Mouse (Mus musculus): ENCODE measurements around the gene Olfr524.

Gene Olfr524

DNA sequence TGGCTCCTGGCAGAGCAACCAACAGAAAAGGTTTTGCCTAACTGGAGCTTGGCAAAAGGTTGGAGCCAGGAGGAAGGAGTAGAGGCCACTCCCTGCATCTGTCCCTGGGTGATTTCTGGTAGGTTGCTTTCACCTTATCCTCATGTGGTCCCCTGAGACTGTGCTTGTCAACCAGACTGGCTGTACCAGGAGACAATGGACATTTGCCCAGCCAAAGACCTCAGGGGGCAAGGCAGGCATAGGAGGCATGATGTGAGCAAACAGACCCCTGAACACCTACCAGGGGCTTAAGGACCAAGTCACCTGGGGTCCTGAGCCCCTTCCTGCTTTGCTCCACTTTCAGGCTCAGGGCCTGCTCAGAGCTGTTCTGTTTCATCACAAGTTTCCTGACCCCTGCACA lies at the start of gene Olfr524:
Gene Olfr524 (minus strand): TSS at position 101 of the 400 bp plus-strand sequence.
- in situ Hi-C loops (cut with MboI; ENCODE audit: low sequenced_read_pairs): no loop called here

DNA sequence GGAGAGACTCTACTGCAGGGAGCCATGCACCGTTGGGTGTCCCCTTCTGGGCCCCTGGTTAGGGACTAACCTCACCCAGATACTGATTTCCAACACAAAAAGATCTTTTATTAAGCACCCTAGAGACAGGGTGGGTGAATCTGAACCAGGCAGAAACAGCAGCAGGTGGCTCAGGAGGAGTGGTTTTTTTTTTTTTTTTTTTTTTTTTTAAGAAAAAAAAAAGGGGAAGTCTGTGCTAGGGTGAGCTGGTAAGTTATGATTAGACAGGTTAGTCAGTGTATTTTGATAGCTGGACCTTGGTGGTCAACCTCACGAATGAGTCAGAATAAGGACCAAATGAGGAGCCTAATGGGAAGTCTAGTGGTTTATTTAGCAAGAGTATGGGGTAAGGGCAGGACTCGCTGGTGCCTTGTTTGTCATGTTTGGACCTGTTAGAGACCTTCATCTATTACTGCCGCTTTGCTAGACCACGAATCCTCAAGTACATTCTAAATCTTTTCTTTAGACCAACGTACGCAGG lies 48.1 kb upstream of the Olfr524 start:
- in situ Hi-C loops (cut with MboI; ENCODE audit: low sequenced_read_pairs): no loop called here

- in situ Hi-C loops (cut with MboI; ENCODE audit: low sequenced_read_pairs): no loop called here
Observed at GRCm38 (mm10) chr7:140247216-140247615, 41.5 kb upstream of the Olfr524 start, which contains the start of gene 5830411N06Rik. Gene 5830411N06Rik (plus strand): TSS chr7:140247284.

GRCm38 (mm10) chr7:140233696-140234095 lies 27.9 kb upstream of the Olfr524 start:
- in situ Hi-C loops (cut with MboI; ENCODE audit: low sequenced_read_pairs): no loop called here

DNA sequence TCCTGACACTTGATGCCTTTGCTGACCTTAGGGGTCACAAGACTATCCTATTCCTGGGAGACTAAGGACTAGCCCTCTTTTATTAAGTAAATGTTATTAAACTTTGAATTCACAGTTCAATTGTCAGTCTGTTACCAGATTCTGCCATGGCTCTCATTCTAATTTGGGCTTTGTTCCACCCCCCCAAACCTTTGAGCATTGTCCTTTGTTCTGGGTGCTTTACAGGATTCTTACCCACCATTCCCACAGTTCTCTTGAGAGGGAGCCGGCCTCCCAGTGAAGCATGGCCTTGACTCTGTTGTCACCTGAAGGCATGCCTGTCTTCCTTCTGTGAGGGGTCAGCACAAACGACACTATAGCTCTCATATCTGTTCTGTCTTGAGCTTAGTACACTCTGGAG lies 25.3 kb upstream of the Olfr524 start:
- in situ Hi-C loops (cut with MboI; ENCODE audit: low sequenced_read_pairs): no loop called here

DNA sequence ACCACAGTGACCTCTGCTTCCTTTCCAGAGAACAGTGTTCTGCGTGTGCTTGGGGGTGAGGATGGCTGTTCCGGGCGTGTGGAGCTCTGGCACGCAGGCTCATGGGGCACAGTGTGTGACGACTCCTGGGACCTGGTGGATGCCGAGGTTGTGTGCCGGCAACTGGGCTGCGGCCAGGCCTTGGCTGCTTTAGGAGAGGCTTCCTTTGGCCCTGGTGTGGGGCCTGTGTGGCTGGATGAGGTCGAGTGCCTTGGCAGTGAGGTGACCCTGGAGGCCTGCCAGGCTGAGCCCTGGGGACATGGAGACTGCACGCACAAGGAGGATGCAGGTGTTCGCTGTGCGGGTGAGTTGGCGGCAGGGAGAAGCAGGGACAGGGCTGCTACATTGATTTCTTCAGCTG lies 22.7 kb upstream of the Olfr524 start:
- in situ Hi-C loops (cut with MboI; ENCODE audit: low sequenced_read_pairs): no loop called here

DNA sequence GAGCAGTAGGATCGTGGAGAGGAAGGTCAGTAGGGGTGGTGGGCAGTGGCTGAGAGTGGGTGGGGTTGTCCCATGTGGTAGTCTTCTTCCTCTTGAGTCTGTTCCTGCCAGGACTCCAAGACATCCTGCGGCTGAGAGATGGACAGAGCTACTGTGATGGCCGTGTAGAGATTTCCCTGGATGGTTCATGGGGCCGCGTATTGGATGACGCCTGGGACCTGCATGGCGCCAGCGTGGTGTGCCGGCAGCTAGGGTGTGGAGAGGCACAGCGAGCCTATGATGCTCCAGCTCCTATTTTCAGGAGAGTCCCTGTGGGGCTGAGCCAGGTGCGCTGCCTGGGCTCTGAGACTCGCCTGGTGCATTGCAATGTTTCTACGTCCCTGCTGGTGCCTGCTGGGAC lies 18.4 kb upstream of the Olfr524 start:
- in situ Hi-C loops (cut with MboI; ENCODE audit: low sequenced_read_pairs): no loop called here

- in situ Hi-C loops (cut with MboI; ENCODE audit: low sequenced_read_pairs): no loop called here
Observed at GRCm38 (mm10) chr7:140220375-140220774, 14.6 kb upstream of the Olfr524 start.

DNA sequence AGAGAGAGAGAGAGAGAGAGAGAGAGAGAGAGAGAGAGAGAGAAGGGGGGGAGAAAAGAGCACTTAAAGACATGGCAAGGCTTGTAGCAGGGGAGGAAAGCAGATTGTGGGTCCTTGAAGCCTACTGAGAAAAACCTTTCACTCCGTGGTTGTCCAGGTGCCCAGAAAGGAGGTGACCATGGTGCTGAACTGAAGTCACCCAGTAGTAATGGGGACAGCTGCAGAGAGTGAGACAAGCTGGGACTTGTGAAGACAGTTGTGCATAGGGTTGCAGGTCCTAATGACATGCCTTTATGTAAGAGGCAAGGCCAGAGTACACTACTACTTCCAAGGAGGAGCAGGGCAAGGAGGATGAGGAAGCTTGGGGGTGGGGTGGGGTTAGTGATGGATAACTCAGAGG lies 13.5 kb upstream of the Olfr524 start:
- in situ Hi-C loops (cut with MboI; ENCODE audit: low sequenced_read_pairs): no loop called here

DNA sequence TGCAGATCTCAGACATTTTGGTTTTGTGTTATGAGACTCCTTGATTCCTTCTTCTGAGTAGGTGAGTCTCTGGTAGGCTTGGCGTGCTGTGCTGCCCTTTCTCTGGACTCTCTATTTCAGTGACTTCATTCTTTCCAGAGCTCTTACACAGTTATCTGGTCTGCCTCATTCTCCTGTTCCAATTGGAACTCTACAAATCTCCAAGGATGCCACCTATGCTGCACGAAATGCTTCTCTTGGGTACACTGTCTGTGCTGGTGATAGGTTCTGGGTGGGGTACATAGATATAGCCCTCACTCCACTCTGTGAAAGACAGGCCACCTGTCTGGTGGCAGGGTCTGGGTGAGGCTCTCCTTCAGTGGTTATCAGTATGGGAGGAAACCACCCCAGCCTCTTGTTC lies 12.2 kb upstream of the Olfr524 start, which contains the start of gene Cd163l1:
Gene Cd163l1 (plus strand): TSS at position 301 of the 400 bp plus-strand sequence.
- in situ Hi-C loops (cut with MboI; ENCODE audit: low sequenced_read_pairs): no loop called here

DNA sequence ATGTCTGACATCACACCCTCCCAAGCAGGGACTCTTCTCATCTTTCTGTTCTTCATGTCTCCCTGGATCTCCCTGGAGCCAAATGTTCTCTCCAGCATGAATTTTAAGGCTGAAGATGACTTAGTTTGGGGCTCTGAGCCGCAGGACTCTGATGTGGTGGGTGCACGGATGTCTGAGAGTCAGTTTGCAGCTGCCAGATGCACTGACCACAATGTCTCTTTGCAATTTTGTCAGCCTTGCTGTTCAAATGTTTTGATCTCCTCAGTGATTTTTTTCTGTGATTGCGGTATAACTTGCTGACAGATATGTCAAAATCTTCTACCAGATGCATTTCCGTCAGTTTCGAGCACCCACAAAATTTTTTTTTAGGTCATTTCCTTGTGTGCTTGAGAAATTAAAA lies 8.1 kb upstream of the Olfr524 start:
- in situ Hi-C loops (cut with MboI; ENCODE audit: low sequenced_read_pairs): no loop called here

- in situ Hi-C loops (cut with MboI; ENCODE audit: low sequenced_read_pairs): no loop called here
Observed at GRCm38 (mm10) chr7:140208677-140209076, 2.9 kb upstream of the Olfr524 start.

GRCm38 (mm10) chr7:140208153-140208552 lies 2.4 kb upstream of the Olfr524 start:
- in situ Hi-C loops (cut with MboI; ENCODE audit: low sequenced_read_pairs): no loop called here

DNA sequence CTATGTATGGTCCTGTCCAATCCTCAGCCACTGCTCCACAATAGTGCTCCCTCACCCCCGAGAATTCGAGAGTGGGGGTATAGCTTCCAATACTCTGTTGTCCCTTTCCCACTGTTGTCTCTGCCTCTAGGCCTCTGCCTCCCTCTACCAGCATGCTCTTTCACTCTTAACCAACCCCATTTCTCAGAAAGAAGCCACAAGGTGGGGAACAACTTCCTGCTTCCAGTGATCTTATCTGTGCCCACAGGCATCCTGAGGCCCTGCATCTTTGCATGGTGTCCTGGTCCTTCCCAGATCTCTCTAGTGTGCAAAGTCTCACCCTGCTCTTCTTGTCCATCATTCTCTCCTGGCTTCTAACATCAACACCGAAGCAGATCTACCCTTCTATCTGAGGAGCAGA lies 1.1 kb upstream of the Olfr524 start:
- in situ Hi-C loops (cut with MboI; ENCODE audit: low sequenced_read_pairs): no loop called here

DNA sequence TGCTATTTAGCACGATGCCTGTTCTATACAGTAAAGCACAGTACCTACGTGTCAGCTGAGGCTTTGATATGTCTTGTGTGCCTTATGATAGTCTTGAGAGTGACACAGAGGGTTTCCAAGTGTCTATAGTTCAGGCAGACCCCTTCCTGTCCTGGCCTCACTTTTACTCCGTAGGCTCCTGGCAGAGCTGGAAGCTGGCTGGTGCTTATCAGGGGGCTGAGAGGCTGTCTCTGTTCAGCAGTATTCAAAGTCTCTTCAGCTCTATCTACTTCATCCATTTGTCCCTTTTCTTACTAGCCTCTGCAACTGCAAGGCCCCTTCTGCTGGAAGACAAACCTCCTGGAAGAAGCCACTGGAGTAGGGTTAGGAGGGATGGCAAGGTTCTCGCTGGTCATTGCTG lies 4.7 kb downstream of the Olfr524 start:
- in situ Hi-C loops (cut with MboI; ENCODE audit: low sequenced_read_pairs): no loop called here

- in situ Hi-C loops (cut with MboI; ENCODE audit: low sequenced_read_pairs): no loop called here
Observed at GRCm38 (mm10) chr7:140196002-140196401, 9.8 kb downstream of the Olfr524 start.

GRCm38 (mm10) chr7:140194031-140194430 lies 11.7 kb downstream of the Olfr524 start:
- in situ Hi-C loops (cut with MboI; ENCODE audit: low sequenced_read_pairs): no loop called here

GRCm38 (mm10) chr7:140192851-140193250 lies 12.9 kb downstream of the Olfr524 start:
- in situ Hi-C loops (cut with MboI; ENCODE audit: low sequenced_read_pairs): no loop called here

GRCm38 (mm10) chr7:140192445-140192844 lies 13.3 kb downstream of the Olfr524 start:
- in situ Hi-C loops (cut with MboI; ENCODE audit: low sequenced_read_pairs): no loop called here

DNA sequence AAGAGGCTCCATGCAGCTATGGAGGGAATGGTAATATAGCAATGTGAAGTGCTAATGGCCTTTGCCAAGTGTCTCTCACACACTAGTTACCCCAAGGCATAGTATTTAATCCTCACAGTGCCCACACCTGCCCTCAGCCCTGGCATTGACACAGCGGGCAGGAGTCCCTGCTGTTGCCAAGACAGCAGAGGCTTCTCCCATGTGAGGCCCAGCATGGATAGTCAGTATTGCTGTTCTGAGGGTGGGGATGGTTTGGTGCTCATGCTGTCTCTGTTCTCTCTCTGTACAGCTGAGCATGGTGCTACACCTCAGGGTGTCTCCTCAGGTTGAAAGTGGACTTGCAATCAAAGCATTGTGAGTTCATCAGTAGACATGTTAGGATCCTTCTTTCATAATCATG lies 15.3 kb downstream of the Olfr524 start:
- in situ Hi-C loops (cut with MboI; ENCODE audit: low sequenced_read_pairs): no loop called here

DNA sequence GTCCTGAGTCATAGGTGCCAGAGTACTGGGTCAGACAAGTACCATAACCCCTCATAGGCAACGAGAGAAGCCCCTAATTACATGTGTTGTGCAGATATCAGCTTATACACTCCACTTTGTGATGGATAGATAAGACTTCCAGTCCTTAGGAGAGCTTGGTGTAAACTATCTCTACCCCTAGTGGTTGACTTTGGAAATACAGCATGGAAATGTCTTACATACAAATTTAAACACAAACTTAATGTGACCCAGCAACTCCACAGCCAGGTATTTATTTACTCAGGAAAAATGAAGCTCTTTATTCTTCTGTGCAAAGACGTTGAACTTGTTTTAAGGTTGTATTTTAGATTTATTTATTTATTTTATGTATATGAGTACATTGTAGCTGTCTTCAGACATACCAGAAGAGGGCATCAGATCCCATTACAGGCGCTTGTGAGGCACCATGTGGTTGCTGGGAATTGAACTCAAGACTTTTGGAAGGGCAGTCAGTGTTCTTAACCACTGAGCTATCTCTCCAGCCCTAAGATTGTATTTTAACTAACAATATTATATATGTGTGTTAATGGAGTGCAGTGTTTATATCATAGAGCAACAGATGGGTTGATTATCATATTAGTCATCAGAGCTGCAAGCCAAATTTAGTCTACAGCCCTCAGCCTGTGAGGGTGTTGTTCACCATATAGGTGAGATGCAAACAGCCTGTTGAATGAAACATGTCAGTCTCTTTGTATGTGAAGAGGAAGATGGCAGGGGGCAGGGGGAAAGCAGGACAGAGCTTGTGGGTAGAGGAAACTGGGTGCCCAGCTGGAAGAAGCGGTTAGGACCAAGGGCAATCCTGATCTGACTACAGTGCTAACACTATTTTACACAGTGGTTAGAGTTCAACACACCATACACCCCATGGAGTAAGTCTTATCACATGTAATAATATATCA lies 17.1 kb downstream of the Olfr524 start:
- in situ Hi-C loops (cut with MboI; ENCODE audit: low sequenced_read_pairs): no loop called here

DNA sequence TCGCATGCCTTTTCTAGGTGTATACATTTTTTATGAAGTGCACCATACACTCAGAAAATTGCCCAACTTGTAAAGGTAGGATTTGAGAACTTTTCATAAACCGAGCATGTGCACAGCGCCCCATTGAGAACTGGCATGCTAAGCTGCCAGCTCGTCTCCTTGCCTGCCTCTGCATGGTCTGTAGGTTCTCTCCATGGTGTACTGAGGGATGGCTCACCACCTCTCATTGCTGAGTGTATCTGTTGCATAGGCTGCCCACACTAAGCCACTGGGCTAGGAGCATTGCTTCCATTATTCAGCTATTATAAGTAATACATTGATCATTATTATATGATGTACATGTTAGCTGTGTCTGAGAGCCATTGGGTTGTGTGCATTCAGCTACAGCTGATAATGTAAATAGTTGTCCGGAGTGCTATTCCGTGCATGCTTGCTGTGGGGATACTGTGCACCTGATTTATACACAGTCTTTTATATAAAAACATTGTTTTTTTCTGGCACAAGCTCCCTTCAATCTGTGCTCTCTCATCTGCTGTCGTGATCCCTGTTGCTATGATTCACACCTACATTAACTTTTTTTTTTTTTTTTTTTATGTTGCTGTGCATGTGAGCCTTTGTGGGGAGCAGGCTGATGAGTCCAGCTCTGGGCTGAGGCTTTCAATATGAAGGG lies 17.9 kb downstream of the Olfr524 start:
- in situ Hi-C loops (cut with MboI; ENCODE audit: low sequenced_read_pairs): no loop called here

Measured in CH12F3 (cell line).